Mouse (Mus musculus) cerebellum, postnatal 36 days (tissue): Measurements from ENCODE around the gene Fam214a.

Experiments used
- DNase-seq, 2 experiments: peaks; one replicate each; pipeline ENCODE4 v3.0.0; 2021 to 2022; ENCODE audit warnings: mixed read lengths in 2 of 2

Gene Fam214a

DNA sequence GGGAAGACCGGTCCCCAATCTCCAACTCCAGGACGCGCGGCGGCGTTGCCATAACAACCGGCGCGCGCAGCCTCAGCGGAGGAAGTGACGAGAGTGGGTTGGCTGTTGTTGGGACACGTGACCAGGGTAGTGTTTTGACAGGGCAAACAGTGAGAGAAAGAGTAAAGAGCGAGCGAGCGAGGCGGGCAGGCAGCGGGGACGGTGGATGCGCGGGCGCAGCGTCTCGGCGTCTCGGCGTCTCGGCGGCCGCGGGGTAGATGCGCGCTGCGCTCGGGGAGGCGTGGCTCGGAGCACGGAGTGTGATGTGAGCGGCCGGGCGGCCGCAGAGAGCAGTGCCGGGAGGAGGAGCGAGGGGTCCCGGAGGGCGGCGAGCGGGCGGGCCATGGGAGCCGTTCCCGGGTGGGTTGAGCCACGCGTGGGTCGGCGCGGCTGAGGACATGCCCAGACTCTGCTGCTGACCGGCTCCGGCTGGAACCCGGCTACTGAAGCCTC is at the start of gene Fam214a:
TSS of gene Fam214a (plus strand) at position 129 of the 492 bp plus-strand sequence.
- DNase-seq: peak; percentile 92 to 94

GRCm38 (mm10) chr9:74904866-74905508 is 47.7 kb upstream of the Fam214a start:
- peak; percentile 48 to 78 for DNase-seq

DNA sequence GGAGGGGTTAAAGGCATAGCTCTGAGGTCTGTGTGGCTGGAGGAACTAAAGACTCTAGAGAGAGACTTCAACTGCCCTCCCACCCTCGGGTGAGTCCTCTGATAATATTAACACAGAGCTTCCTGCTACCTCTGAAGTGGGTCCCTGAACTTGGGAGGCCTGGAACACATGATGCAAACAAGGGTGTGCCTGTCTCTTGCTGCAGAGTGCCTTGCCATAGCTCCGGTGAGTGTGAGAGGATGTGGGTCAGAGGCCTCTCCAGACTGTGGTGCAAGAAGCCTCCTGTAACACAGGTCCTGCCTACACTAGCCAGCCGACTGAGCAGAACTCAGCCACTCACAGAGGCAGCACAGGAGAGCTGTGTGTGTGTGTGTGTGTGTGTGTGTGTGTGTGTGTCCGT is 45.7 kb upstream of the Fam214a start:
- DNase-seq: no peak

- DNase-seq: peak; percentile 13 to 30
These were observed 43.4 kb upstream of the Fam214a start for GRCm38 (mm10) chr9:74909245-74909644.

DNA sequence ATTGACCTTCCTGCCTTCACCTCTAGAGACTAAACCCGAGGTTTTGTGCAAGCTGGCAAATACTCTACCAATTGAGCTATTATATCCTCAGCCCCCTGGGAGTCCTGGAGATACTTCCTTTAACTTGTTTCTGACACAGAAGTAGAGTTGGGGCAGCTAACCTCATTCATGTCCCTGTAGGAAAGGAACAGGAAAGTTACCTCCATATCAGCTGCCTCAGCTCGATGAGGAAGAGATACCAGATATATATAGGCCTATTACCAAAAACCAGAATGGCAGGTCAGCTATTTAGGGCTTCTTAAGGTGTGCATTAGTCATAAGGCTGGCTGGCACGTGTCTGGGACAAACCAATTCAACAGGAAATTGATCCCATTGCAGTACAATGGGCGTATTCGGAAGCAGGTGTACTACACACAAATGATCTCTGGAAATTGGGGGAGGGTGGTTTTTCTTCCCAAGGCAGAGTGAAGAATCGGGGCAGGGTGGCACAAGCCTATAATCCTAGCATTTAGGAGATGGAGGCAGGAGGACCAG is 42.4 kb upstream of the Fam214a start:
- DNase-seq: no peak

DNA sequence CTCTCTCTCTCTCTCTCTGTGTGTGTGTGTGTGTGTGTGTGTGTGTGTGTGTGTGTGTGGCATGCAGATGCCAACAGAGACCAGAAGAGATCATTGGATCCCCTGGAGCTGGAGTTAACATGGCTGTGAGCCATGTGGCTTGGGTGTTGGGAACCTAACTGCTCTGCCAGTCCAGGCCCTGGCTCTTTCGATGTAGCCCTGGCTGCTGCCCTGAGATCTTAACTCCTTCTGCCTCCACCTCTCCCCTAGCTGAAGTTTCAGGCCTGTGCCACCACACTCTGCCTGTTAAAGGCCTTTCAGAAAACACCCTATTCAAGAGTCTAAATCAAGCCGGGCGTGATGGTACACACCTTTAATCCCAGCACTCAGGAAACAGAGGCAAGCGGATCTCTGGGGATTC is 41.3 kb upstream of the Fam214a start:
- DNase-seq: no peak

DNA sequence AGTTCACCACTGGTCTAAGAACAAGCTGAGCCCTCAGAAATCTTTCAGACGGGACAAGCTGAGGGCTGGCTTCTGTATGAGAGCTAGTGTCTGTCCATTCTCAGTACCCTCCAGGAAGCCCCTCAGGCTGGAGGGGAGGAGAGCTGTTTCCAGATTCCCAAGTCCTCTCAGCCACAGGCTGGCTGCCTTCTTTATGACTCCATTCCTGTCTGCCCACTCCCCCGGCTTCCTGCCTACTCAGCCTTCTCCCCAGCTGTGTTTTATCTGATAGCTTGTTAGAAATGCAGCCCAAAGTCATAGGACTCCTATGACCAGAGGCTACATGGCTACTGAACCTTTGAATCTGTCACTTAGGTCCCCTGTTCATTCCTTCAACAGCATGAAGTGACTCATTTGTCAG is 40.8 kb upstream of the Fam214a start:
- DNase-seq: no peak

GRCm38 (mm10) chr9:74912619-74913376 is 39.9 kb upstream of the Fam214a start:
- no peak for DNase-seq

- DNase-seq: no peak
These were observed 37.1 kb upstream of the Fam214a start for GRCm38 (mm10) chr9:74915611-74916010.

DNA sequence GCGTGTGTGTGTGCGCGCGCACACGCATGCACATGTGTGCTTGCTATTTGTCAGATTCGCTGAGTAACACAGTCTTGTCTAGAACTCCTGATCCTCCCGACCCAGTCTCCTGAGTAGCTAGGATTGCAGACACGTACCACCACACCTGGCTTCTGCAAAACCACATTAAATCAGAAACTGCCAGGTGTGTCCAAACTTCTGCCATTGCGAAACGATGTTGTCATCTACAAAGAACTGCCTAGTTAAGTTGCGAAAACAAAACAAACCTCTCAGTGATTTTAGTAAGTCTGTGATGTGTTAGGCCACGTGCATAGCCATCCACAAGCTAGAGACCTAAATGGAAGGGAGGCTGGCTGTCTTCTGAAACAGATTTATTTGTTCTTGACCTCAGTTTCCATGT is 32.2 kb upstream of the Fam214a start:
- DNase-seq: no peak

DNA sequence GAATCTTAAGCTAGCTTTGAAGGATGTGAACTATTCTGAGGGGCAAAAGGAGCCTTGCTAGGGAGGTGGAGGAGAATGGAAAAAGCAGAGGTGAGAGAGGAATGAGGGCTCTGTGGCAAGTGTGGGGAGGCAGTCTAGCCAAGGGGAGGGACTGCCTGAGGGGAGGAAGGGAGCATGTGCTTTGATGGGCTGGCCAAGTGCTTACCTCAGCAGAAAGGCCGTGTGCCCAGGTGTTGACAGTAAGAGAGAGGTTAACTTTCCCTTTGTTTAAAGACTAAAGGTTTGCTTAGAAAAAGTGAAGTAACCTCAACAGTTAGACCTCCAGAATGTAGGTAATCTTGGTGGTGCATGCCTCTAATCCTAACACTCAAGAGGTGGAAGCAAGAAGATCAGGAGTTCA is 31.3 kb upstream of the Fam214a start:
- no peak for DNase-seq

DNA sequence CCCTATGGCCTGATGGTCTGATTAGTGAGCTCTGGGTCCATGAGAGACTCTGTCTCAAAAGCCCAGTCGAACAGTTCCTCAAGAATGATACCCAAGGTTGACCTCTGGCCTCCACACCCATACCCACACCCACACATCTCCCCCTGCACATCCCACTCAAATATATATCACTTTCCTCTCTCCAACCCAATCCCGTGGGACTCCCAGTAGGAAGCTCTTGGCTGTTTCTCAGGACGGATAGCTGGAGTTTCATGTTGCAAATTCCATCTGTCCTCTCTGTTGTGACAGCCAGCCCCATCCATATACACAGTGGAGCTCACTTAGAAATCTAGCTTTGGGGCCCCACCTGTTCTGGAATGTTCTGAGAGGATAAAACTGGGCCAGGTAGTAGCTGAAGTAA is 29.8 kb upstream of the Fam214a start:
- no peak for DNase-seq

GRCm38 (mm10) chr9:74923291-74923977 is 29.2 kb upstream of the Fam214a start:
- DNase-seq: no peak

GRCm38 (mm10) chr9:74925220-74925769 is 27.4 kb upstream of the Fam214a start:
- DNase-seq: no peak

DNA sequence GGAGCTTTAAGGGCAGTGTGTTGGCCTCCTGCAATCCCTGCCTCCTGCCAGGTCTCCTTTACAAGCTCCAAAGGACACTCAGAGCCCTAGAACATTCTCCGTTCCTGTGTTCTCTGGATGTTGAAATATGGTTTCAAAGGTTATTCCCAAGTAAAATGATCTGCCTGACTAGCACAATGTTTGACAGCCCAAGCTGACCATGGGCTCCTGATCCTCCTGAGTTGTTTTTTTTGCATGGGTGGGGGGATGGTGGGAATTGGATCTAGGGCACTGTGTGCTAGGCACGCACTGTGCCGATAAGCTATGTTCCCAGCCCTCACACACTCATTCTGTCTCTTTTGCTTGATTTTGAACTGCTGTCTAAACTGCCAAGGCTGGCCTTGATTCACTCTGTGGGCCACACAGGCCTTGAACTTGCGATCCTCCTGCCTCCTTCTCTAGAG is 22.7 kb upstream of the Fam214a start:
- no peak for DNase-seq

DNA sequence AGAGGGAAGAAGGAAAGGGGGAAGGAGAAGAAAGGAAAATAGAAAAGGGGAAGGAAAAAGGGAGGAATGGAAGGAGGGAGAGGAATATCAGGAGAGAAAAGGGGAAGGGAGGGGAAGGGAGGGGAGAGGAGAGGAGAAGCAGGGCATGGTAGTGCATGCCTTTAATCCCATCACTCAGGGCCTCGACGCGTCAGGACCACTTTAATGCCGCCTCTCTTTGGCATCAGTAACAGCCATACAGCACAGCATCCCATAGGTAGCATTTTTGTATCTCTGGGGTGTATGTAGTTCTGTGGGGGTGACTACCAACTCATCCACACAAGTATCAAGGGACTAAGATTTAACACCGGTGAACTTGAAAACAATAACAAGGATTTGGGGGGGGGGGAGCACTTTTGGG is 22.0 kb upstream of the Fam214a start:
- no peak for DNase-seq

- DNase-seq: no peak
These were observed 17.4 kb upstream of the Fam214a start for GRCm38 (mm10) chr9:74935289-74935688.

GRCm38 (mm10) chr9:74937761-74938160 is 14.9 kb upstream of the Fam214a start:
- DNase-seq: no peak

GRCm38 (mm10) chr9:74938670-74939534 is 13.8 kb upstream of the Fam214a start:
- no peak for DNase-seq

DNA sequence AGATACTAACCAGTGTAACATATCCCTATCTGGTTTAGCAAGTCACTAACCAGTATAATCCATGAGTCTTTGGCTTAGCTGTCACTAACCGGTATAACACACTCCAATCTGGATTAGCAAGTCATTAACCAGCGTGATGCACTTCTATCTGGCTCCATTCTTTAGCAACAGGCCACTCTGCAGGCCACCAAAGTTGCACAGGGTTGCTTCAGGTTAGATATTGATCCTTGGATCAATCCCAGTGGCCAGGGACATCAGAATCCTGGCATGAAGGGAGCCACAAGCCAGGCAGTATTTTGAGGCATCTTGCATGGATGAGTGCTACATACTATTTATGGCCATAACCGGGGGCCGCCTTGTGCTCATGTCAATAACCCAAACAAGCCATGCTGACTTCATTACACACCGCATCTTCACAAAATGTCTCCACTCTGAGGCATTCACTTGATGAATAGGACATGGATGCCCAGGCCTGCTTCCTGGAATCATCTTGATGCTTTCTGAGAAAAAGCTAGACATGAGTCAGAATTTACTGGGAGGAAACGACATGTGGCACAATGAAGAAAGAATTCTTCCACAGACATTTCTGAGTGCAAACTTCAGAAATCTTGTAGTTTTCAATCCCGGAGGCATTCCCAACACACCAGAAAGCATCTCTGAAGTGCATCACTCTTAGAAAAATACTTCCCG is 5.8 kb upstream of the Fam214a start:
- no peak for DNase-seq

- no peak for DNase-seq
These were observed 1.2 kb upstream of the Fam214a start for GRCm38 (mm10) chr9:74951491-74951890.
